Mouse (Mus musculus): Measurements from ENCODE around the gene Ppp1ca.

The Ppp1ca gene

GRCm38 (mm10) chr19:4231253-4232185, 39.7 kb downstream of the Ppp1ca start, which contains the start of gene Pold4:
Gene Pold4 (plus strand): TSS chr19:4231899.
- DNase-seq (ENCODE audit: low read depth, low spot score), result peak; percentile 89

- no peak for DNase-seq (ENCODE audit: low read depth, low spot score)
Observed at GRCm38 (mm10) chr19:4232186-4232572, 40.3 kb downstream of the Ppp1ca start.

GRCm38 (mm10) chr19:4232651-4233050, 40.8 kb downstream of the Ppp1ca start:
- no peak for DNase-seq (ENCODE audit: low read depth, low spot score)

GRCm38 (mm10) chr19:4234548-4234947, 42.7 kb downstream of the Ppp1ca start:
- DNase-seq (ENCODE audit: low read depth, low spot score), result no peak

- DNase-seq (ENCODE audit: low read depth, low spot score), result no peak
Observed at GRCm38 (mm10) chr19:4240247-4240668, 48.4 kb downstream of the Ppp1ca start.

GRCm38 (mm10) chr19:4242416-4242815, 50.6 kb downstream of the Ppp1ca start:
- peak; percentile 43 for DNase-seq (ENCODE audit: low read depth, low spot score)

- DNase-seq (ENCODE audit: low read depth, low spot score), result no peak
Observed at GRCm38 (mm10) chr19:4244775-4245174, 52.9 kb downstream of the Ppp1ca start.

Measured in ES-CJ7 (cell line).